Mouse (Mus musculus): ENCODE data around the gene Nprl2.

DNA sequence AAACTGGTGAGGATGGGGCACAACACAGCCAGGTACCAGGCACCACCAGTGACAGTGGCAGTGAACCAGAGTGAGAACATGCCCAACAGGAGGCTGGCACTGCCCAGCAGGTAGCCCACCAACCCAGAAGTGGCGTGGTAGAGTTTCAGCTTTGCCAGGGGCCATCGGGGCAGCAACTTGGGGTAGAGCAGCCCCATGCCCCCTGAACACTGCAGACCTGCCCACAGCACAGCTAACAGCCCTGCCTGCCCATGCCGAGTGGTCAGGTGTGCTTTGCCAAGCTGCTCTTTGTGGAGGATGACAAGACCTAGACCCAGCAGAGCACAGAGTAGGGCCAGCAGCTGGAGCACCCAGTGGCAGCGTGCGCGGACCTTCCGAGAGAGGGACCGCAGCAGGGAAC lies 2.1 kb upstream of the Nprl2 start:
- TF ChIP-seq CTCF (IDR thresholded peaks at IDR 0.05; ENCODE audit: borderline replicate concordance, control insufficient read depth, extremely low read depth, insufficient read depth, low read length, poor library complexity) (no peak), POLR2A (IDR thresholded peaks at IDR 0.05; ENCODE audit: control insufficient read depth, extremely low read depth, insufficient read depth, low read length, poor library complexity) (no peak)
